Mouse (Mus musculus) large intestine, adult 2 months (tissue): ENCODE results near the gene Tmem167. TPM values are rescaled to one million over a fixed set of nuclear protein-coding genes. Genes with fewer than 3 reads are reported as not detected.

Experiments
- DNase-seq: peaks from one replicate; pipeline ENCODE4 v3.0.0-alpha.2; 2012; ENCODE audit warnings: low read depth, low spot score
- WGBS: fragments of 180-500 bp; shearing (Covaris S2); methylation state at CpG from one replicate; pipeline ENCODE4 v1.1.7; 2018; 5-methylcytosine and 5-hydroxymethylcytosine counted together
- polyA plus RNA-seq: library from polyadenylated mRNA; depleted of rRNA; stranded (reverse); fragments of >200 nt; gene quantifications from 2 replicates; pipeline ENCODE4 v1.2.3, GENCODE M21; 2012; rRNA removed

Gene Tmem167
- polyA plus RNA-seq, 1 experiment, result 4.3 TPM

DNA sequence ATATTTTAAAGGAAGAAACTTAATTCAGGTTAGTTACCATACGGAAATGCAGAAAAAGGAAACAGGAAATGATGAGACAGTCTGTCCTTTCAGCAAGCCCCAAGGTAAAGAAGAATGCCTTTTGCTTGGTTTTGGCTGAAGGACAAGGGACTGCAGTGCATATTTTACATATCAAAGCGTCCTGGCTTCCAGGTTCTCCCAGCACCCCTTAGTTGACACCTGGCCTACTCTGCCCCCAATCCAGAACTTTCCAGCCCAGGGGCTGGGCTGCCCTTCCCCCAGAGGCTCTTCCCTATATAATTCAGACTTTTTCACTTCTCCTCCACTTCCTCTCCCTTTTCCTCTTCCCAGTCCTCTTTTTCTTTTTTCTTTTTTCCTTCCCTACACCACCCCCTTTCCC, 86.7 kb downstream of the Tmem167 start:
- DNase-seq, result no peak
- WGBS, result 85% methylated on average over 2 of the region's 2 CpGs

DNA sequence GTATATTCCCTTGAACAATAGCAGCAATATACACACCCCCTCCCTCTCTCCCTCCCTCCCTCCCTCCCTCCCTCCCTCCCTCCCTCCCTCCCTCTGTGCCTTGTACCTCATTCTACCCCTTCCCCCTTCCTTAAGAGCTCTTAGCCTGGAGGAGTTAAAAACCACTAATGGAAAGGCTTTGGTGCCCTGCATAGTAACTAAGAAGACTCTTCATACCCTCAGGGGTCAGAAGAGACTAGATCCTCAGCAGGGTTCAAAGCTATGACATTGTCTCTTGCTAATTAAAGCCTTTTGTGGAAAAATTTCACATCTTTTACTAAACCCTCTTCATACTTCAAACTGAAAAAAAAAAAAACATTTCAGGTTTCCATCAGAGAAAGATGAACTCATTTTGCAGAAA, 93.3 kb downstream of the Tmem167 start:
- DNase-seq, result no peak

DNA sequence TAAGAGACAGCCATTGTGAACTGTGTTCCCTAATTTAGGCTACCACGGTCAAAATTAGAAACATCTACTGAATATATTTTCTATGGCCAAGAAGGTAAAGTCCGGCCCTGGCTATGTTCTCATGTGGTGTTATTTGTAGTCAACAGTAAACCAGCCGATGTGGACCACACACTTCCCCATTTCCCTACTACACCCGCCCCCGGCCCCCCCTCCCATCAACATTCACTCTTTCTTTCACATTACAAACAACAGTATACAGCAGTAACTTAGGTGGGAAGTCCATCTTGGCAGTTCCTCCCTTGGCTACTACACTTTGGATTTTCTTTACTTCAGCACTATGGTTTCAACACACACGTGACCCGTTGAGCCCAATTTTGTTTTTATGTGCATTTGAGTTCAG, 94.6 kb downstream of the Tmem167 start:
- DNase-seq, result no peak
- 83% methylated on average over 7 of the region's 7 CpGs for WGBS

DNA sequence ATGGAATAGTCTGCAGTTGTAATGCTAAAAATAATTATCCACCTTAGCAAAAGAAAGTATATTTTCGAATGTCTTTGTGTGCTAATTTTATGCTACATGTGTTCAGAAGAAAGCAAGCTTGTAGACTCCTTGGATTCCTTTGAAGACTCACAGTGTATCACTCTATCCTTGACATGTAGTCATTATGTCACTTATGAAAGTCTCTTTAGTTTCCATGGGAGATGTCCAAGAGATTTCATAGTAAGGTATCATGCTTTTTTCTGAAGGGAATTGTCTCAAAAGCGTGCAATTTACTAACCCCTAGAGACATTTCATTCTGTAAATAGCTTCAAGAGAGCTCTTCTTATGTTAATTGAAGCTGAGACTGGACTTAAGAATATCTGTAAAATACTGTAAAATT, 97.8 kb downstream of the Tmem167 start:
- no peak for DNase-seq
- 79% methylated on average over 2 of the region's 2 CpGs for WGBS

DNA sequence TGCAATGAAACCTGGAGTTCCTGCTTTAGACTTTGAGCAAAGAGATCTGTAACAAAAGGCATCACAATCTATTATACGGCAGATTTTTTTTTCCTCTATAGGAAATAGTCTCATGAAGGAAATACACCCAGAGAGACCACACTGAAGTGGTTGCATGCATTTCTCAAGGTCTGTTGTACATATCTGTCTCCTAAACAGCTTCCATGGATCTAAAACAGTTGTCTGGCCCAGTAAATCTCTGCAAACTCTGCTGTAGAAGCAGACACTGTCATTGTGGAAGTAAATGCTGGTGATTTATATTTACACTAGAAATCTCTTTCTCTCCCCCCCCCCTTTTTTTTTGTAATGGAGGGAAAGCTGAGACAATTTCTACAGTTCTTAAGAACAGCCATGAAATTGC, 99.1 kb downstream of the Tmem167 start:
- WGBS, result 73% methylated on average over 1 of the region's 1 CpGs

DNA sequence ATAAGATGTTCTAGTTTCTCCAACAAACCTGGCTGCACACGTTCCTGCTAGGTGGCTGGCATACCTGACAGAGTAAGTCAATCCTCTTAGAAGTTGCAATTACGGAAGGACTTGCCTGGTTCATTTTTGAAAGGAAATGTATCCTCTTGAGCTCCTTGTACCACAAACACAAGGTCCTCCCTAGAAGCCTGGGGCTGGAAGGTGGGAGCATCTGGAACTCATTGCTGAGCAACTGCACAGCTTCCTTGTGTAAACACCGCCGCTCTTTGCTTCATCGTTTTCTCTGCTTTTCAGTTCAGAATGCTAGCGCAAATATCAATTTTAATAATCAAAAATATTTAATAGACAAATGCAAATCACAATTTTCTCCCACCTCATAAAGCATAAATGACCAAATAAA, 102.9 kb downstream of the Tmem167 start:
- WGBS, result 71% methylated on average over 6 of the region's 6 CpGs
- no peak for DNase-seq

More for the DNA sequence above, 99.1 kb downstream of the Tmem167 start:
- no peak for DNase-seq

Other genes with a start within 250 kb of the Tmem167 start
- 0.70 and 0.72 TPM in 2 replicates for gene Xrcc4, start 485 bp downstream of the Tmem167 start, polyA plus RNA-seq